Mouse (Mus musculus): Measurements from ENCODE around the gene Atp2b1.

Atp2b1 gene

GRCm38 (mm10) chr10:98913961-98914809 lies at the start of gene Atp2b1:
Gene Atp2b1 (plus strand): TSS chr10:98914406.
- DNase-seq = peak; percentile 100

GRCm38 (mm10) chr10:98864851-98865250 lies 49.4 kb upstream of the Atp2b1 start:
- DNase-seq = no peak

- DNase-seq = no peak
Measured at GRCm38 (mm10) chr10:98866836-98867370, 47.3 kb upstream of the Atp2b1 start.

- DNase-seq = no peak
Measured at GRCm38 (mm10) chr10:98868351-98868908, 45.8 kb upstream of the Atp2b1 start.

- DNase-seq = peak; percentile 90
Measured at GRCm38 (mm10) chr10:98877855-98878254, 36.4 kb upstream of the Atp2b1 start.

- no peak for DNase-seq
Measured at GRCm38 (mm10) chr10:98878636-98879035, 35.6 kb upstream of the Atp2b1 start.

GRCm38 (mm10) chr10:98880057-98880456 lies 34.1 kb upstream of the Atp2b1 start:
- DNase-seq = peak; percentile 94

GRCm38 (mm10) chr10:98880711-98881110 lies 33.5 kb upstream of the Atp2b1 start:
- peak; percentile 94 for DNase-seq

- DNase-seq = peak; percentile 88
Measured at GRCm38 (mm10) chr10:98881492-98881891, 32.7 kb upstream of the Atp2b1 start.

- no peak for DNase-seq
Measured at GRCm38 (mm10) chr10:98882587-98882986, 31.6 kb upstream of the Atp2b1 start.

- DNase-seq = no peak
Measured at GRCm38 (mm10) chr10:98884445-98884844, 29.8 kb upstream of the Atp2b1 start.

GRCm38 (mm10) chr10:98886770-98887271 lies 27.4 kb upstream of the Atp2b1 start:
- no peak for DNase-seq

- no peak for DNase-seq
Measured at GRCm38 (mm10) chr10:98891361-98891760, 22.8 kb upstream of the Atp2b1 start.

- no peak for DNase-seq
Measured at GRCm38 (mm10) chr10:98897507-98897906, 16.7 kb upstream of the Atp2b1 start.

GRCm38 (mm10) chr10:98897913-98898748 lies 16.1 kb upstream of the Atp2b1 start:
- no peak for DNase-seq

- no peak for DNase-seq
Measured at GRCm38 (mm10) chr10:98901533-98901932, 12.7 kb upstream of the Atp2b1 start.

- DNase-seq = no peak
Measured at GRCm38 (mm10) chr10:98905987-98906386, 8.2 kb upstream of the Atp2b1 start.

GRCm38 (mm10) chr10:98906941-98907549 lies 7.2 kb upstream of the Atp2b1 start:
- DNase-seq = no peak

GRCm38 (mm10) chr10:98913610-98913960 lies 621 bp upstream of the Atp2b1 start:
- no peak for DNase-seq

GRCm38 (mm10) chr10:98914810-98915241 lies 620 bp downstream of the Atp2b1 start:
- peak; percentile 99 for DNase-seq

- peak; percentile 96 for DNase-seq
Measured at GRCm38 (mm10) chr10:98915398-98915931, 1.3 kb downstream of the Atp2b1 start.

Measured in heart, adult 11 months (tissue).